Mouse (Mus musculus): ENCODE measurements at regions not wholly inside any gene's neighbourhood (a gene's known extent, or its start where the extent isn't known, plus 50 kb on each side); places are given as distances from the start of the nearest gene placed in this dataset.
"Not testable (repeated sequence)": the region's sequence is repeated elsewhere in the genome, so short reads cannot be mapped to it uniquely, and the experiment has no call there.

GRCm38 (mm10) chr2:71597956-71598355, 51.4 kb upstream of the Dlx2 start:
- H3K27ac ChIP-seq (ENCODE audit: low read length), result no peak overlapping the region
- H3K4me2 ChIP-seq (replicated peaks; ENCODE audit: low read depth, low read length), result no peak overlapping the region
- 82% methylated on average over 5 of the region's 5 CpGs for WGBS
- no peak overlapping the region for H3K4me3 ChIP-seq (ENCODE audit: low read length)
- H3K27me3 ChIP-seq (ENCODE audit: insufficient read depth, low read length), result no peaks in the 10 kb centered on the region
- H3K9ac ChIP-seq (replicated peaks; ENCODE audit: low read length), result no peak overlapping the region
- H3K9me3 ChIP-seq (ENCODE audit: low read length), result no peaks in the 10 kb centered on the region
- H3K4me1 ChIP-seq (ENCODE audit: insufficient read depth, low read length), result no peaks in the 10 kb centered on the region
- H3K36me3 ChIP-seq (ENCODE audit: insufficient read depth, low read length), result no peaks in the 10 kb centered on the region
- ATAC-seq (ENCODE audit: low FRiP score, low TSS enrichment), result no peak

GRCm38 (mm10) chr2:71598368-71598767, 51.8 kb upstream of the Dlx2 start:
- H3K4me3 ChIP-seq (ENCODE audit: low read length), result no peak overlapping the region
- no peaks in the 10 kb centered on the region for H3K4me1 ChIP-seq (ENCODE audit: insufficient read depth, low read length)
- H3K4me2 ChIP-seq (replicated peaks; ENCODE audit: low read depth, low read length), result no peak overlapping the region
- no peak for ATAC-seq (ENCODE audit: low FRiP score, low TSS enrichment)
- H3K9ac ChIP-seq (replicated peaks; ENCODE audit: low read length), result no peak overlapping the region
- H3K27me3 ChIP-seq (ENCODE audit: insufficient read depth, low read length), result no peaks in the 10 kb centered on the region
- WGBS, result 62% methylated on average over 10 of the region's 10 CpGs
- H3K27ac ChIP-seq (ENCODE audit: low read length), result no peak overlapping the region
- no peaks in the 10 kb centered on the region for H3K9me3 ChIP-seq (ENCODE audit: low read length)
- no peaks in the 10 kb centered on the region for H3K36me3 ChIP-seq (ENCODE audit: insufficient read depth, low read length)

GRCm38 (mm10) chr2:71598778-71599177, 52.2 kb upstream of the Dlx2 start:
- Histone ChIP-seq H3K4me2 (replicated peaks; ENCODE audit: low read depth, low read length) (no peak overlapping the region), H3K4me1 (ENCODE audit: insufficient read depth, low read length) (no peaks in the 10 kb centered on the region), H3K36me3 (ENCODE audit: insufficient read depth, low read length) (no peaks in the 10 kb centered on the region)

GRCm38 (mm10) chr2:71600213-71600612, 53.7 kb upstream of the Dlx2 start:
- H3K4me3 ChIP-seq (ENCODE audit: low read length), result no peak overlapping the region
- 0 out of 2 replicates have a peak, but pooled peaks have one; percentile 23 for ATAC-seq (ENCODE audit: low FRiP score, low TSS enrichment)
- H3K4me1 ChIP-seq (ENCODE audit: insufficient read depth, low read length), result no peaks in the 10 kb centered on the region
- H3K9me3 ChIP-seq (ENCODE audit: low read length), result no peaks in the 10 kb centered on the region
- H3K27ac ChIP-seq (ENCODE audit: low read length), result no peak overlapping the region
- no peaks in the 10 kb centered on the region for H3K36me3 ChIP-seq (ENCODE audit: insufficient read depth, low read length)
- WGBS, result 69% methylated on average over 7 of the region's 7 CpGs
- H3K9ac ChIP-seq (replicated peaks; ENCODE audit: low read length), result no peak overlapping the region
- no peaks in the 10 kb centered on the region for H3K27me3 ChIP-seq (ENCODE audit: insufficient read depth, low read length)
- H3K4me2 ChIP-seq (replicated peaks; ENCODE audit: low read depth, low read length), result no peak overlapping the region

More at GRCm38 (mm10) chr2:71598778-71599177, 52.2 kb upstream of the Dlx2 start:
- 13% methylated on average over 5 of the region's 5 CpGs for WGBS
- Histone ChIP-seq H3K9ac (replicated peaks; ENCODE audit: low read length) (no peak overlapping the region), H3K9me3 (ENCODE audit: low read length) (no peaks in the 10 kb centered on the region), H3K27me3 (ENCODE audit: insufficient read depth, low read length) (no peaks in the 10 kb centered on the region), H3K4me3 (ENCODE audit: low read length) (no peak overlapping the region), H3K27ac (ENCODE audit: low read length) (no peak overlapping the region)
- ATAC-seq (ENCODE audit: low FRiP score, low TSS enrichment), result peak; percentile 86

GRCm38 (mm10) chr2:71600999-71601398, 54.4 kb upstream of the Dlx2 start:
- Histone ChIP-seq H3K27me3 (ENCODE audit: insufficient read depth, low read length) (no peaks in the 10 kb centered on the region), H3K36me3 (ENCODE audit: insufficient read depth, low read length) (no peaks in the 10 kb centered on the region)

GRCm38 (mm10) chr2:71603796-71604195, 57.2 kb upstream of the Dlx2 start:
- H3K27ac ChIP-seq (ENCODE audit: low read length); ATAC-seq (ENCODE audit: low FRiP score, low TSS enrichment); H3K4me2 ChIP-seq (replicated peaks; ENCODE audit: low read depth, low read length); H3K4me3 ChIP-seq (ENCODE audit: low read length); H3K27me3 ChIP-seq (ENCODE audit: insufficient read depth, low read length); H3K36me3 ChIP-seq (ENCODE audit: insufficient read depth, low read length); H3K9me3 ChIP-seq (ENCODE audit: low read length); H3K9ac ChIP-seq (replicated peaks; ENCODE audit: low read length): not testable (repeated sequence)
- H3K4me1 ChIP-seq (ENCODE audit: insufficient read depth, low read length), result peaks cover 12% of the 10 kb centered on the region
- 93% methylated on average over 8 of the region's 8 CpGs for WGBS

More at GRCm38 (mm10) chr2:71600999-71601398, 54.4 kb upstream of the Dlx2 start:
- no peak for ATAC-seq (ENCODE audit: low FRiP score, low TSS enrichment)
- 77% methylated on average over 1 of the region's 1 CpGs for WGBS
- no peaks in the 10 kb centered on the region for H3K4me1 ChIP-seq (ENCODE audit: insufficient read depth, low read length)
- no peak overlapping the region for H3K4me2 ChIP-seq (replicated peaks; ENCODE audit: low read depth, low read length)
- H3K27ac ChIP-seq (ENCODE audit: low read length), result no peak overlapping the region
- no peak overlapping the region for H3K9ac ChIP-seq (replicated peaks; ENCODE audit: low read length)
- no peak overlapping the region for H3K4me3 ChIP-seq (ENCODE audit: low read length)
- peaks cover 5% of the 10 kb centered on the region; the same call in 1 of the 2 replicates for H3K9me3 ChIP-seq (ENCODE audit: low read length)

- no peaks in the 10 kb centered on the region for H3K36me3 ChIP-seq (ENCODE audit: insufficient read depth, low read length)
- H3K4me2 ChIP-seq (replicated peaks; ENCODE audit: low read depth, low read length), result no peak overlapping the region
- peaks cover 20% of the 10 kb centered on the region for H3K4me1 ChIP-seq (ENCODE audit: insufficient read depth, low read length)
- ATAC-seq (ENCODE audit: low FRiP score, low TSS enrichment), result no peak
- H3K9me3 ChIP-seq (ENCODE audit: low read length), result peaks cover 5% of the 10 kb centered on the region; the same call in 1 of the 2 replicates
- WGBS, result 91% methylated on average over 1 of the region's 1 CpGs
- H3K27me3 ChIP-seq (ENCODE audit: insufficient read depth, low read length), result no peaks in the 10 kb centered on the region; the same call in 1 of the 2 replicates
- H3K27ac ChIP-seq (ENCODE audit: low read length), result no peak overlapping the region
- no peak overlapping the region for H3K4me3 ChIP-seq (ENCODE audit: low read length)
- H3K9ac ChIP-seq (replicated peaks; ENCODE audit: low read length), result no peak overlapping the region
Observed at GRCm38 (mm10) chr2:71605606-71606005, 59.1 kb upstream of the Dlx2 start.

GRCm38 (mm10) chr2:71607087-71607502, 60.5 kb upstream of the Dlx2 start:
- H3K36me3 ChIP-seq (ENCODE audit: insufficient read depth, low read length), result no peaks in the 10 kb centered on the region
- H3K9ac ChIP-seq (replicated peaks; ENCODE audit: low read length), result no peak overlapping the region
- no peaks in the 10 kb centered on the region; the same call in 1 of the 2 replicates for H3K27me3 ChIP-seq (ENCODE audit: insufficient read depth, low read length)
- peak; percentile 78; the same call in 1 of the 2 replicates for ATAC-seq (ENCODE audit: low FRiP score, low TSS enrichment)
- no peak overlapping the region for H3K4me2 ChIP-seq (replicated peaks; ENCODE audit: low read depth, low read length)
- WGBS, result 76% methylated on average over 3 of the region's 3 CpGs
- no peak overlapping the region for H3K4me3 ChIP-seq (ENCODE audit: low read length)
- H3K9me3 ChIP-seq (ENCODE audit: low read length), result peaks cover 5% of the 10 kb centered on the region; the same call in 1 of the 2 replicates
- H3K27ac ChIP-seq (ENCODE audit: low read length), result peak overlapping the region; percentile 4
- peaks cover 24% of the 10 kb centered on the region for H3K4me1 ChIP-seq (ENCODE audit: insufficient read depth, low read length)

- peaks cover 16% of the 10 kb centered on the region for H3K4me1 ChIP-seq (ENCODE audit: insufficient read depth, low read length)
- H3K27me3 ChIP-seq (ENCODE audit: insufficient read depth, low read length), result no peaks in the 10 kb centered on the region; the same call in 1 of the 2 replicates
- H3K9me3 ChIP-seq (ENCODE audit: low read length), result no peaks in the 10 kb centered on the region
- WGBS, result 63% methylated on average over 2 of the region's 2 CpGs
- H3K9ac ChIP-seq (replicated peaks; ENCODE audit: low read length), result no peak overlapping the region
- no peaks in the 10 kb centered on the region for H3K36me3 ChIP-seq (ENCODE audit: insufficient read depth, low read length)
- no peak for ATAC-seq (ENCODE audit: low FRiP score, low TSS enrichment)
- H3K4me2 ChIP-seq (replicated peaks; ENCODE audit: low read depth, low read length), result no peak overlapping the region
- H3K4me3 ChIP-seq (ENCODE audit: low read length), result no peak overlapping the region
- H3K27ac ChIP-seq (ENCODE audit: low read length), result peak overlapping the region; percentile 44; the same call in 1 of the 2 replicates
Observed at GRCm38 (mm10) chr2:71613216-71613615, 66.7 kb upstream of the Dlx2 start.

- H3K4me3 ChIP-seq (ENCODE audit: low read length), result no peak overlapping the region
- ATAC-seq (ENCODE audit: low FRiP score, low TSS enrichment), result no peak
- no peaks in the 10 kb centered on the region for H3K27me3 ChIP-seq (ENCODE audit: insufficient read depth, low read length)
- 81% methylated on average over 5 of the region's 5 CpGs for WGBS
- H3K9ac ChIP-seq (replicated peaks; ENCODE audit: low read length), result no peak overlapping the region
- no peaks in the 10 kb centered on the region for H3K9me3 ChIP-seq (ENCODE audit: low read length)
- H3K4me1 ChIP-seq (ENCODE audit: insufficient read depth, low read length), result 0 out of 2 replicates have a peak, but pooled peaks cover 3% of the 10 kb centered on the region
- no peaks in the 10 kb centered on the region for H3K36me3 ChIP-seq (ENCODE audit: insufficient read depth, low read length)
- H3K4me2 ChIP-seq (replicated peaks; ENCODE audit: low read depth, low read length), result no peak overlapping the region
- H3K27ac ChIP-seq (ENCODE audit: low read length), result no peak overlapping the region
Observed at GRCm38 (mm10) chr2:71616526-71616925, 70.0 kb upstream of the Dlx2 start.

Data from kidney, embryonic 16.5 days (tissue).